Mouse (Mus musculus) stomach, embryonic 16.5 days (tissue): ENCODE results near the gene Ets2. TPM values are rescaled to one million over a fixed set of nuclear protein-coding genes. Genes with fewer than 3 reads are reported as not detected.

Source experiments
- ATAC-seq: fragments of 200-750 bp; cut with Nextera tagmentation; 2 replicates; pipeline ENCODE4 v1.8.0; 2017; ENCODE audit warnings: moderate number of reproducible peaks, moderate TSS enrichment; ENCODE audit not compliant: insufficient read depth, low FRiP score
- H3K27ac ChIP-seq: fragments of 300-500 bp; sonication (generic); 2 replicates; pipeline ENCODE4 v1.5.1; 2014; ENCODE audit warnings: low read length
- H3K27me3 ChIP-seq: fragments of 300-500 bp; sonication (generic); 2 replicates; pipeline ENCODE4 v1.6.1; 2014; ENCODE audit warnings: low read length, control low read depth, mixed read lengths; ENCODE audit not compliant: control insufficient read depth, insufficient read depth
- H3K36me3 ChIP-seq: fragments of 300-500 bp; sonication (generic); 2 replicates; pipeline ENCODE4 v1.6.1; 2014; ENCODE audit warnings: low read length; ENCODE audit not compliant: control insufficient read depth, insufficient read depth
- H3K4me1 ChIP-seq: fragments of 300-500 bp; sonication (generic); 2 replicates; pipeline ENCODE4 v1.6.1; 2014; ENCODE audit warnings: low read length, control low read depth, mixed read lengths; ENCODE audit not compliant: control insufficient read depth, insufficient read depth
- H3K4me2 ChIP-seq: fragments of 300-500 bp; sonication (generic); 2 replicates; pipeline ENCODE4 v1.6.1; 2014; ENCODE audit warnings: low read depth, low read length, mixed read lengths
- H3K4me3 ChIP-seq: fragments of 300-500 bp; sonication (generic); replicated peaks from 2 replicates; pipeline ENCODE4 v1.5.1; 2014; ENCODE audit warnings: mild to moderate bottlenecking, low read length
- H3K9ac ChIP-seq: fragments of 300-500 bp; sonication (generic); 2 replicates; pipeline ENCODE4 v1.6.1; 2014; ENCODE audit warnings: low read length
- H3K9me3 ChIP-seq: fragments of 300-500 bp; sonication (generic); replicated peaks from 2 replicates; pipeline ENCODE4 v1.6.1; 2016; ENCODE audit warnings: low read length, control low read depth; ENCODE audit not compliant: control insufficient read depth
- WGBS: fragments of 180-500 bp; shearing (Covaris S2); extraction: QIAGEN DNeasy Blood & Tissue Kit; methylation state at CpG from one replicate; pipeline ENCODE4 v1.1.7; 2014; 5-methylcytosine and 5-hydroxymethylcytosine counted together
- polyA plus RNA-seq: library from polyadenylated mRNA; unstranded; fragments of >200 nt; fragmentation: Nextera tagmentation; extraction: Ambion mirVana; gene quantifications from 2 replicates; pipeline ENCODE4 v1.2.1, GENCODE M21; 2015

Ets2 gene
- polyA plus RNA-seq, 1 experiment from 2014 or later: 59.8 TPM

DNA sequence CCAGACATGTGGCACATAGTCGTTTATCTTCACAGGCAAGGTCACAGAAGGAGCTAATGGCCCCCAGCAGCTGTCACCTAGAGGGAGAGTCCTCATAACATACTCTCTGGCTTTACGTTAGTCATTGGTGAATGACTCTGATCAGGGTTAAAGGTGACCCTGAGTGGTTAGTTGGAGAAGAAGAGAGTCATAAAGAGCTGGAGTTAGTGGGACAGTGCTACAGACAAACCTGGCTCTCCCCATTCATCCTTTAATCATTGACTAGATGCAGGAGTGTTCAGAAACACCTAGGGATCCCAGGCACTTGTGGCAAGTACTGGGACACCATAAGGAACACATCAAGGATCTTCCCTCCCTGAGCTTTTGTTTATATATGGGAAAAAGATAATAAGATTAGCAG is 16.1 kb upstream of the Ets2 start:
- no peak for ATAC-seq
- H3K27me3 ChIP-seq: no peaks in the 10 kb centered on the region
- no peak overlapping the region for H3K4me2 ChIP-seq
- no peak overlapping the region for H3K4me3 ChIP-seq
- H3K9me3 ChIP-seq: no peaks in the 10 kb centered on the region
- no peak overlapping the region for H3K9ac ChIP-seq
- H3K36me3 ChIP-seq: no peaks in the 10 kb centered on the region
- no peaks in the 10 kb centered on the region for H3K4me1 ChIP-seq
- H3K27ac ChIP-seq: no peak overlapping the region
- 31% methylated on average over 2 of the region's 2 CpGs for WGBS

- no peak overlapping the region for H3K27ac ChIP-seq
- no peaks in the 10 kb centered on the region for H3K27me3 ChIP-seq
- no peaks in the 10 kb centered on the region for H3K36me3 ChIP-seq
- ATAC-seq: no peak
- 69% methylated on average over 6 of the region's 6 CpGs for WGBS
- no peak overlapping the region for H3K4me3 ChIP-seq
- H3K4me1 ChIP-seq: no peaks in the 10 kb centered on the region
- no peak overlapping the region for H3K4me2 ChIP-seq
- no peak overlapping the region for H3K9ac ChIP-seq
- no peaks in the 10 kb centered on the region for H3K9me3 ChIP-seq
Observed at GRCm38 (mm10) chr16:95686246-95686645, 15.6 kb upstream of the Ets2 start.

- H3K36me3 ChIP-seq: no peaks in the 10 kb centered on the region
- H3K4me1 ChIP-seq: no peaks in the 10 kb centered on the region
- no peak overlapping the region for H3K4me3 ChIP-seq
- H3K27me3 ChIP-seq: no peaks in the 10 kb centered on the region
- H3K9ac ChIP-seq: no peak overlapping the region
- no peak overlapping the region for H3K4me2 ChIP-seq
- no peaks in the 10 kb centered on the region for H3K9me3 ChIP-seq
- WGBS: 84% methylated on average over 8 of the region's 8 CpGs
- no peak for ATAC-seq
- H3K27ac ChIP-seq: no peak overlapping the region
Observed at GRCm38 (mm10) chr16:95686901-95687300, 15.0 kb upstream of the Ets2 start.

DNA sequence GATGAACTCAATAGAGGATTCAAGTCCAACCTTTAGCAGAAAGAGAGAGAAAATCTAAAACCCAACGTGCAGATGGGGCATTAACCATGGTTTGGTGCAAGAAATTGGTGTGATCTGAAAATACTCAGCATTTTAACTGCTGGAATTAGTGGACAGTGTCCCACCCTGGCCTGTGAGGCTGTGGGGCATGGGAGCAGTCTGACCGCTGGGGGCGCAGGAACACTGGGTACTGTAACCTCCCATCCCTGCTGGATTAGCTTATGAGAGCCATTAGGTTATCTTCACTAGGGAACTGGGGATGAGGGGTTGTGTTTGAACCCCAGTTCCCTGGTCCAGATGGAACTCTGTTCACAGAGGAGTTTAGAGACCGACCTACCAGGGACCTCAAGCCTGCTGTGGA is 13.9 kb upstream of the Ets2 start:
- Histone ChIP-seq H3K27ac (no peak overlapping the region), H3K27me3 (no peaks in the 10 kb centered on the region), H3K4me3 (no peak overlapping the region), H3K9ac (no peak overlapping the region), H3K36me3 (no peaks in the 10 kb centered on the region), H3K9me3 (no peaks in the 10 kb centered on the region), H3K4me2 (no peak overlapping the region), H3K4me1 (no peaks in the 10 kb centered on the region)
- 82% methylated on average over 4 of the region's 4 CpGs for WGBS
- ATAC-seq: no peak

DNA sequence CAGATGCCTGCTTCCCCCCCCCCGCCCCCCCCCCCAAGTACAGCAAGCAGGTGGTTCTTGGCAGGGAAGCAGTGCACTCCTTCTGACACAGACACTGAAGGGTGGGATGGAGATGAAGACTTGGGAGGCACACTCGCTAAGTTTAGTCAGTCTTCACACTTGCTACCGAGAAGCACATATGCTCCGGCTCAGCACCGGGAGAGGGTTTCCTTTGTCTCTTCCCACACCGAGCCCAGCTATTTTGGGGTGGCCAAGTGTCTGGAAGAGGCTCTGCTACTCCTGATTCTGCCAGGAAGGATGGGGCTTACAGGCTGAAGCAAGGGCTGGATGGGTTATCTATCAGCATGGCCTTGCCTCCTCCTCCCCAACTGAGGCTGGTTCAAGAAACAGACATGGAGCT is 5.3 kb upstream of the Ets2 start:
- Histone ChIP-seq H3K9ac (no peak overlapping the region), H3K4me3 (no peak overlapping the region), H3K27ac (no peak overlapping the region), H3K36me3 (no peaks in the 10 kb centered on the region), H3K9me3 (no peaks in the 10 kb centered on the region), H3K4me1 (peaks cover 16% of the 10 kb centered on the region), H3K27me3 (no peaks in the 10 kb centered on the region), H3K4me2 (no peak overlapping the region)
- ATAC-seq: no peak
- WGBS: 29% methylated on average over 6 of the region's 6 CpGs

- no peak for ATAC-seq
- Histone ChIP-seq H3K4me1 (peaks cover 27% of the 10 kb centered on the region), H3K4me2 (no peak overlapping the region), H3K4me3 (no peak overlapping the region), H3K9me3 (no peaks in the 10 kb centered on the region), H3K27ac (peak overlapping the region; percentile 81), H3K9ac (no peak overlapping the region), H3K36me3 (no peaks in the 10 kb centered on the region), H3K27me3 (no peaks in the 10 kb centered on the region)
- 35% methylated on average over 3 of the region's 3 CpGs for WGBS
Observed at GRCm38 (mm10) chr16:95699721-95700120, 2.2 kb upstream of the Ets2 start.

DNA sequence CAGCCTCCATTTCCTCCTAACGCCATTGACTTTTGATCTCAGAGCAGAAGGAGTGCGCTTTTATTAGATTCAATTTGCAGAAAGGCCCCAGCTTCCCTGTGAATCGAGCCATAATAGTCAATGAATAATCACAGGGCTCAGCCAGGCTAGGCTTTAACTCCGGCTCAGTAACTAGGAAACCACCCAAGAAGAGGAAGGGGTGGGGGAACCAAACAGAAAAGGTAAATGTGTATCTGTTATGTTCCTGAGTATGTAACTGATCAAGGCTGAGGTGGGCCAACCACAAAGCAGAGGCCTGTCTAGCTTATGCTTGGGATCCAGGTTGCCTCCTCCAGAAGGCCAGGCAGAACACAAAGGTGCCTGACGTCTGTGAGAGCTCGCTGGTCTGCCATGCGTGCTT is 1.7 kb upstream of the Ets2 start:
- Histone ChIP-seq H3K36me3 (no peaks in the 10 kb centered on the region), H3K9me3 (no peaks in the 10 kb centered on the region), H3K27me3 (no peaks in the 10 kb centered on the region), H3K4me1 (peaks cover 31% of the 10 kb centered on the region), H3K9ac (no peak overlapping the region), H3K27ac (peak overlapping the region; percentile 81), H3K4me2 (no peak overlapping the region), H3K4me3 (no peak overlapping the region)
- no peak for ATAC-seq
- 42% methylated on average over 7 of the region's 7 CpGs for WGBS

- Histone ChIP-seq H3K4me1 (peaks cover 41% of the 10 kb centered on the region), H3K27me3 (no peaks in the 10 kb centered on the region), H3K4me3 (peak overlapping the region; percentile 90), H3K36me3 (peaks cover 7% of the 10 kb centered on the region), H3K9ac (peak overlapping the region; percentile 99), H3K9me3 (no peaks in the 10 kb centered on the region), H3K4me2 (peak overlapping the region; percentile 78), H3K27ac (peak overlapping the region; percentile 98)
- ATAC-seq: peak; percentile 83
- WGBS: under 1% methylated on average over 62 of the region's 62 CpGs
Observed at GRCm38 (mm10) chr16:95702562-95703545, 979 bp downstream of the Ets2 start.

DNA sequence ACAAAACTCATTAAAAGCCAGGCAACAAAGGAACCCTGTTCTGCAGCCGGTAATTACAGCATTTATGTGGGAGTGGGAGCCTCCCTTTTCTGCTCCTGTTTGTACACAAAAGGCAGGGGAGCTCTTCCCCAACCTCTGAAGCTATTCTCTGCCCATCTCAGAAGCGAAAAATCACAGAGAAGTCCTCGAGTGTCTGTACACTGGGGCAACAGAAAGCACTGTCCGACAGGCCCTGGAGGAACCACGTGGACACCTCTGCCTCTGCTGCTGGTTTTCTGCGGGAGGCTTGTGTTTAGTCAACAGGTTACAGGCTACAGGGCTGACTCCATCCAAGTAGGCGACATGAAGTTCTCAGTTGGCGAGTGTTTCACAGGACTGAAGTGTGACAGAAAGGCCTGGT is 2.1 kb downstream of the Ets2 start:
- H3K4me2 ChIP-seq: peak overlapping the region; percentile 78
- no peaks in the 10 kb centered on the region for H3K27me3 ChIP-seq
- ATAC-seq: no peak
- H3K27ac ChIP-seq: peak overlapping the region; percentile 73
- H3K4me1 ChIP-seq: peaks cover 46% of the 10 kb centered on the region
- WGBS: 27% methylated on average over 8 of the region's 8 CpGs
- peak overlapping the region; percentile 62 for H3K9ac ChIP-seq
- H3K9me3 ChIP-seq: no peaks in the 10 kb centered on the region
- peaks cover 7% of the 10 kb centered on the region for H3K36me3 ChIP-seq
- H3K4me3 ChIP-seq: peak overlapping the region; percentile 90
